Mouse (Mus musculus): ENCODE data around the gene Aco1. TPM values are rescaled to one million over a fixed set of nuclear protein-coding genes. Genes with fewer than 3 reads are reported as not detected.

The Aco1 gene
- total and polyA plus RNA-seq, 3 experiments, result 23.4 to 29.6 (median 28.3) TPM

DNA sequence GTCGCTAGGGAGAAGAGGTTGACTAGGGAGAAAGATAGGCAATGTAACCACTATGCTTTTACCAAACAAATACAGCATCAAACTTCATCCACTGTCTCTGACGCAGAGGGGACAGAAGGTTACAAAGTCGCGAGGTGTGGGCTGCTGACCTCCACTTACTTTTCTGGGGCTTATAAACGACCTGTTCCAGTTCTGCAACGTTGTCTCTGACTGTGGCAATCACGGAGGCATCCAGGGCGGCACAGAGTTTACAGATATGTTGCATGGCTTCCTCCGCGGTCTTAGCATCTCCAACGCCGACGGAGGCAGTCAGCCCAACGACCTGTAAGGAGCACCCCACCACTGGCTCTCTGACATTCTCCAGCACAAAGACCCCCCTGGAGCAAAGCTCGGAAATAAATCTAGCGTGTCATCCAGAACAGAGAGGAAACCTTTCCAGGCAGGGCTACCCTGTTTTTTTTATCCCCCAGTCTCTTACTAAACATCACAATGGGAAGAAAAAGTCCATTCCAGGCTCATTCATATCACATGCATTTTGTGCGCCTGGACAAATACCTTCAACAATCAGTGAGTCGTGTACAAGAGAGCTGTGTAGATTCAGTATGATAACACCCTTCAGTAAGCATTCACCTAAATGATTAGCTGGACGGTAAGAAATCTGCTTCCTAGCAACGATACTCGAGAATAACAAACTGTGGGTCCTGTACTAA lies 79.2 kb downstream of the Aco1 start:
- intact Hi-C loops (cut with DNase I), result no loop called here
- no peaks in the 10 kb centered on the region for H3K4me1 ChIP-seq (ENCODE audit: control insufficient read depth, insufficient read depth, low read length)
- DNase-seq, result no peak
- no peaks in the 10 kb centered on the region for H3K79me2 ChIP-seq (replicated peaks; ENCODE audit: control insufficient read depth, insufficient read depth, low read length)
- no peak overlapping the region for H3K4me3 ChIP-seq
- no peaks in the 10 kb centered on the region for H3K27me3 ChIP-seq (ENCODE audit: control insufficient read depth, insufficient read depth, low read length)
- H3K27ac ChIP-seq, result no peak overlapping the region
- H3K9ac ChIP-seq (ENCODE audit: low read depth, low read length), result no peak overlapping the region
- no peak for TF ChIP-seq CTCF (IDR thresholded peaks at IDR 0.05)
- TF ChIP-seq EP300 (IDR thresholded peaks at IDR 0.05; ENCODE audit: insufficient read depth, low read depth, low read length), result no peak
- no peak for TF ChIP-seq POLR2A (IDR thresholded peaks at IDR 0.05; ENCODE audit: insufficient read depth, low read depth, low read length)
- WGBS, result 65% methylated on average over 21 of the region's 21 CpGs
- no peaks in the 10 kb centered on the region for H3K36me3 ChIP-seq (ENCODE audit: control insufficient read depth, insufficient read depth, low read length)

DNA sequence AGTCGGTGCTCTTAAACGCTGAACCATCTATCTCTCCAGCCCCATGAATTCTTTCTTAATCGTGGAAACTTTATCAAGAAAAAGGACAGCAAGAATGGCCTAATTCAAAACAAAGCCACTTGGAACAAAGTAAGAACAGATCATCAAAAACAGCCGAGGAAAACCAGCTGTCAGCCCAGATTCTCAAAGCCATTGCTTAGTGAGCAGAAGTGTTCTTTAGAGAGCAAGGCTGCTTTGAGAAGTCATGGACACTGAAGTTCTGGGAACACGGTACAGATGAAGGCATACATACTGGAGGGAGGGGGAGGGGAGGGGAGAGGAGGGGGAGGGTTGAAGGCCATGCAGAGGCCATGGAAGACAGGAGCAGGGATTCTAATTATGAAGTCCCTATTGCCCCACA lies 83.2 kb downstream of the Aco1 start:
- no peak overlapping the region for H3K9ac ChIP-seq (ENCODE audit: low read depth, low read length)
- TF ChIP-seq CTCF (IDR thresholded peaks at IDR 0.05) (no peak), EP300 (IDR thresholded peaks at IDR 0.05; ENCODE audit: insufficient read depth, low read depth, low read length) (no peak), POLR2A (IDR thresholded peaks at IDR 0.05; ENCODE audit: insufficient read depth, low read depth, low read length) (no peak)

GRCm38 (mm10) chr4:40227131-40227530 lies 84.2 kb downstream of the Aco1 start:
- Histone ChIP-seq H3K27ac (no peak overlapping the region), H3K4me1 (ENCODE audit: control insufficient read depth, insufficient read depth, low read length) (no peaks in the 10 kb centered on the region), H3K9ac (ENCODE audit: low read depth, low read length) (no peak overlapping the region), H3K4me3 (no peak overlapping the region), H3K79me2 (replicated peaks; ENCODE audit: control insufficient read depth, insufficient read depth, low read length) (no peaks in the 10 kb centered on the region), H3K36me3 (ENCODE audit: control insufficient read depth, insufficient read depth, low read length) (no peaks in the 10 kb centered on the region), H3K27me3 (ENCODE audit: control insufficient read depth, insufficient read depth, low read length) (no peaks in the 10 kb centered on the region)
- no peak for DNase-seq
- TF ChIP-seq POLR2A (IDR thresholded peaks at IDR 0.05; ENCODE audit: insufficient read depth, low read depth, low read length), result no peak
- TF ChIP-seq CTCF (IDR thresholded peaks at IDR 0.05), result no peak
- intact Hi-C loops (cut with DNase I), result no loop called here
- 87% methylated on average over 11 of the region's 11 CpGs for WGBS

More for the DNA sequence above, 83.2 kb downstream of the Aco1 start:
- Histone ChIP-seq H3K79me2 (replicated peaks; ENCODE audit: control insufficient read depth, insufficient read depth, low read length) (no peaks in the 10 kb centered on the region), H3K4me3 (no peak overlapping the region), H3K27ac (no peak overlapping the region), H3K36me3 (ENCODE audit: control insufficient read depth, insufficient read depth, low read length) (no peaks in the 10 kb centered on the region), H3K27me3 (ENCODE audit: control insufficient read depth, insufficient read depth, low read length) (no peaks in the 10 kb centered on the region), H3K4me1 (ENCODE audit: control insufficient read depth, insufficient read depth, low read length) (no peaks in the 10 kb centered on the region)
- intact Hi-C loops (cut with DNase I), result no loop called here
- 66% methylated on average over 5 of the region's 5 CpGs for WGBS
- no peak for DNase-seq

DNA sequence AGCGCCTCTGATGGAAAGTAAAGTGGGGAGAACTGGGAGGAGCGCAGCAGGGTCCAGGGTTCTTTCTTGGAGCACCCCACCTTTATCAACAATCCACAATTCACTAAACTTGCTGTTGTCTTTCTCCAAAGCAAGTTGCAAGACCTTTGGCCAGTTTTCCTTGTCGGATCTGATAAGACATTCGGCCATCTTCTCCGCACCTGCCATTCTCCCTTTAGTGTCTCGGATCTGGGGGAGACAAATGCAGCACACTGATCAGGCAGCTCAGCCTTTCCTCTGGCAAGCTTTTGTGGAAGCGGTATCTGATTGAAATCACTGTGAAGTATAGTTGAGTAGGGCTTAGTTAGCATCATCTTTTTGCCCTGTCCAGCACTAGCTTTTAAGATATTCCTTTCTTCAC lies 85.0 kb downstream of the Aco1 start:
- no peak for DNase-seq
- TF ChIP-seq EP300 (IDR thresholded peaks at IDR 0.05; ENCODE audit: insufficient read depth, low read depth, low read length) (no peak), POLR2A (IDR thresholded peaks at IDR 0.05; ENCODE audit: insufficient read depth, low read depth, low read length) (no peak), CTCF (IDR thresholded peaks at IDR 0.05) (no peak)
- Histone ChIP-seq H3K36me3 (ENCODE audit: control insufficient read depth, insufficient read depth, low read length) (no peaks in the 10 kb centered on the region), H3K4me3 (no peak overlapping the region), H3K79me2 (replicated peaks; ENCODE audit: control insufficient read depth, insufficient read depth, low read length) (no peaks in the 10 kb centered on the region), H3K27me3 (ENCODE audit: control insufficient read depth, insufficient read depth, low read length) (no peaks in the 10 kb centered on the region), H3K9ac (ENCODE audit: low read depth, low read length) (no peak overlapping the region), H3K27ac (no peak overlapping the region), H3K4me1 (ENCODE audit: control insufficient read depth, insufficient read depth, low read length) (no peaks in the 10 kb centered on the region)
- intact Hi-C loops (cut with DNase I), result no loop called here
- WGBS, result 94% methylated on average over 7 of the region's 7 CpGs

GRCm38 (mm10) chr4:40229723-40230122 lies 86.8 kb downstream of the Aco1 start:
- Histone ChIP-seq H3K36me3 (ENCODE audit: control insufficient read depth, insufficient read depth, low read length) (no peaks in the 10 kb centered on the region), H3K79me2 (replicated peaks; ENCODE audit: control insufficient read depth, insufficient read depth, low read length) (no peaks in the 10 kb centered on the region), H3K27me3 (ENCODE audit: control insufficient read depth, insufficient read depth, low read length) (no peaks in the 10 kb centered on the region), H3K4me3 (no peak overlapping the region), H3K9ac (ENCODE audit: low read depth, low read length) (no peak overlapping the region), H3K27ac (no peak overlapping the region), H3K4me1 (ENCODE audit: control insufficient read depth, insufficient read depth, low read length) (no peaks in the 10 kb centered on the region)
- WGBS, result 85% methylated on average over 6 of the region's 6 CpGs
- DNase-seq, result no peak
- TF ChIP-seq POLR2A (IDR thresholded peaks at IDR 0.05; ENCODE audit: insufficient read depth, low read depth, low read length) (no peak), CTCF (IDR thresholded peaks at IDR 0.05) (no peak), EP300 (IDR thresholded peaks at IDR 0.05; ENCODE audit: insufficient read depth, low read depth, low read length) (no peak)
- intact Hi-C loops (cut with DNase I), result no loop called here

DNA sequence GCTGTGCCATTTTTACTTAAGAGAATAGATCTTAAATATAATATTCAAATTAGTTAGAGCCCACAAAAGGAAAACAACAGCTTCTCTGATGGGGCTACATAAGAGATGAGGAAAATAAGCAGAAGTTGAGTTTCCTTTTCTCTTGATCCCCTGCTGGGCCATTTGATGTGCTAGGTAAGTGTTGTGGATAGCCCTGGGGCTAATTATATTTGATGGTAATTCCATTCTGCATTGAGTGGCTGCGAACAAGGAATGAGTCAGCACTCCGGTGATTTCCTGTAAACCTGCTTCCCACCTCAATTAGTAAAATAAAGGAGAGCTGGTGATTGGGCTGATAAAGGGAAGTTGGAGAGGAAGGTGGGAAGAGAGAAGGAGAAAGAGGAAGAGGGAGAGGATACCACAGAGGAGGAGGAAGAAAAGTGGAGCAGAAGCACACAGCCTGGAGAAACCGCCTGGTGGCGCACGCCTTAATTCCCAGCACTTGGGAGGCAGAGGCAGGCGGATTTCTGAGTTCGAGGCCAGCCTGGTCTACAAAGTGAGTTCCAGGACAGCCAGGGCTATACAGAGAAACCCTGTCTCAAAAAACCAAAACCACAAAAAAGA lies 90.3 kb downstream of the Aco1 start:
- intact Hi-C loops (cut with DNase I), result no loop called here
- H3K27ac ChIP-seq, result no peak overlapping the region
- H3K79me2 ChIP-seq (replicated peaks; ENCODE audit: control insufficient read depth, insufficient read depth, low read length), result no peaks in the 10 kb centered on the region
- no peak for DNase-seq
- no peak for TF ChIP-seq POLR2A (IDR thresholded peaks at IDR 0.05; ENCODE audit: insufficient read depth, low read depth, low read length)
- H3K27me3 ChIP-seq (ENCODE audit: control insufficient read depth, insufficient read depth, low read length), result no peaks in the 10 kb centered on the region
- no peak overlapping the region for H3K9ac ChIP-seq (ENCODE audit: low read depth, low read length)
- H3K36me3 ChIP-seq (ENCODE audit: control insufficient read depth, insufficient read depth, low read length), result no peaks in the 10 kb centered on the region; the same call in 1 of the 2 replicates
- WGBS, result 82% methylated on average over 7 of the region's 7 CpGs
- H3K4me3 ChIP-seq, result no peak overlapping the region
- no peaks in the 10 kb centered on the region for H3K4me1 ChIP-seq (ENCODE audit: control insufficient read depth, insufficient read depth, low read length)
